ENCODE assay signal across 13 mouse cellular contexts in the genomic region with DNA sequence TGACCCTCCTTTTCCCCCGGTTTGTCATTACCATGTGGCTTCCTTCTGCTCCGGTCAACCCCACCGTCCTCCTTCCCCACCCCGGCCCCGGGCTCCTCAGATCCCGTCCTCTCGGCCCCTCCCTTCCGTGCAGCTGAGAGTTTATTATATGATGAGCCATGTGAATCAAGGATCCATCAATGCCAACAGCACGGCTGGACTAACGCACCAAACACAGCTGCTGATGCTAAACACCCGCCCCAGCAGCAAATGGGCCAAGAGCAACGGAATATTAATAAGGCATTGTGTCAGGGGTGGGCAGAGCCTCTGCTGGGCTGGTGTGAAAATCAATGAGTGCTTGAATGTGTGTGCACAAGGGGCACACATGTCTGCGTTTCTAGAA. TPM values are rescaled to one million over a fixed set of nuclear protein-coding genes. Genes with fewer than 3 reads are reported as not detected.
A peak's percentile ranks its signal among the peaks of the same experiment; 100 is the strongest.
DNase-seq lines count a peak whose midpoint lies in the region; ATAC-seq and TF ChIP-seq lines count a peak whose summit lies in the region.
"Had no signal": no experiment of that assay in that cellular context is flagged by ENCODE, and none has a peak within 500 bp of the region (broad histone marks: within the 10 kb centered on the region; RNA-seq: fewer than 3 reads in every experiment).

No protein-coding gene starts in this region.

- no peaks in the 10 kb centered on the region for H3K36me3 ChIP-seq in hindbrain, embryonic 14.5 days (replicated peaks; ENCODE audit: control insufficient read depth, insufficient read depth)
- H3K36me3 ChIP-seq in midbrain, embryonic 16.5 days (ENCODE audit: control insufficient read depth, insufficient read depth, low read length) = no peaks in the 10 kb centered on the region
- H3K36me3 ChIP-seq: limb, embryonic 12.5 days had no signal

- 12% methylated on average over 13 of the region's 13 CpGs for WGBS in hindbrain, embryonic 14.5 days
- WGBS in midbrain, embryonic 16.5 days = 11% methylated on average over 13 of the region's 13 CpGs

- H3K4me3 ChIP-seq in hindbrain, embryonic 14.5 days (replicated peaks; ENCODE audit: low read length) = no peak overlapping the region
- no peak overlapping the region for H3K4me3 ChIP-seq in midbrain, embryonic 16.5 days (ENCODE audit: low read depth, low read length)
- H3K4me3 ChIP-seq: heart, embryonic 13.5 days; limb, embryonic 12.5 days had no signal

- H3K9ac ChIP-seq in hindbrain, embryonic 14.5 days = peak overlapping the region; percentile 13; the same call in 1 of the 2 replicates
- H3K9ac ChIP-seq in midbrain, embryonic 16.5 days (ENCODE audit: low read depth, low read length) = peak overlapping the region; percentile 22; the same call in 1 of the 2 replicates
- H3K9ac ChIP-seq: heart, embryonic 13.5 days; limb, embryonic 12.5 days had no signal

- no peak for TF ChIP-seq POLR2A in brain, embryonic 14.5 days (IDR thresholded peaks at IDR 0.05; ENCODE audit: borderline replicate concordance, extremely low read depth, insufficient read depth, insufficient read length, poor library complexity, severe bottlenecking)

- peaks cover 26% of the 10 kb centered on the region for H3K4me1 ChIP-seq in hindbrain, embryonic 14.5 days (replicated peaks; ENCODE audit: control insufficient read depth, insufficient read depth, low read length)
- H3K4me1 ChIP-seq in midbrain, embryonic 16.5 days (ENCODE audit: control insufficient read depth, insufficient read depth, low read length) = peaks cover 16% of the 10 kb centered on the region

- DNase-seq in embryo, embryonic 10 days (ENCODE audit: low spot score) = peak; percentile 37
- DNase-seq in embryo, embryonic 9.5 days (ENCODE audit: extremely low spot score) = no peak
- DNase-seq in brain, embryonic 14.5 days (ENCODE audit: low read depth) = peak; percentile 81
- DNase-seq in hindbrain, embryonic 14.5 days (ENCODE audit: low spot score) = no peak
- no peak for DNase-seq in T-cell, adult 2 months (ENCODE audit: low spot score)
- no peak for DNase-seq in cerebellum, adult 11 months
- DNase-seq: cerebellum, postnatal 10 days; kidney, postnatal 36 days; thymus, postnatal 36 days had no signal

- peak overlapping the region; percentile 58 for H3K27ac ChIP-seq in hindbrain, embryonic 14.5 days
- 0 out of 2 replicates have a peak overlapping the region, but pooled peaks have one; percentile 7 for H3K27ac ChIP-seq in midbrain, embryonic 16.5 days (ENCODE audit: low read length)
- H3K27ac ChIP-seq: heart, embryonic 13.5 days; limb, embryonic 12.5 days had no signal

- peak overlapping the region; percentile 37 for H3K4me2 ChIP-seq in hindbrain, embryonic 14.5 days (replicated peaks)
- peak overlapping the region; percentile 36 for H3K4me2 ChIP-seq in midbrain, embryonic 16.5 days (ENCODE audit: low read length)
- H3K4me2 ChIP-seq: heart, embryonic 13.5 days had no signal

- TF ChIP-seq CTCF in brain, embryonic 14.5 days (IDR thresholded peaks at IDR 0.05; ENCODE audit: borderline replicate concordance, extremely low read depth, insufficient read depth, insufficient read length) = no peak

- H3K27me3 ChIP-seq in hindbrain, embryonic 14.5 days (ENCODE audit: control insufficient read depth, insufficient read depth, low read length) = no peaks in the 10 kb centered on the region
- no peaks in the 10 kb centered on the region for H3K27me3 ChIP-seq in midbrain, embryonic 16.5 days (ENCODE audit: control insufficient read depth, insufficient read depth, low read depth, low read length)

- no peaks in the 10 kb centered on the region for H3K9me3 ChIP-seq in hindbrain, embryonic 14.5 days (ENCODE audit: control insufficient read depth, low read length)
- H3K9me3 ChIP-seq in midbrain, embryonic 16.5 days (replicated peaks; ENCODE audit: control insufficient read depth, low read length, poor library complexity, severe bottlenecking) = no peaks in the 10 kb centered on the region

- peak; percentile 41 for ATAC-seq in hindbrain, embryonic 14.5 days (ENCODE audit: low FRiP score)
- peak; percentile 57 for ATAC-seq in midbrain, embryonic 16.5 days
- ATAC-seq in activated CD4-positive, CD25-positive, alpha-beta regulatory T cell, adult 4 months = no peak

RNA-seq across cellular contexts. Expression of a gene that starts 58.1 kb away (rescaled TPM):
- polyA plus RNA-seq in brain, embryonic 14.5 days (2012; rRNA removed) = 0.34 and 0.81 TPM in 2 replicates
- 0.51 and 0.87 TPM in 2 replicates for polyA plus RNA-seq in hindbrain, embryonic 14.5 days (2014; fragmentation: Nextera tagmentation; extraction: Ambion mirVana)
- polyA plus RNA-seq in midbrain, embryonic 16.5 days (2015; fragmentation: Nextera tagmentation; extraction: Ambion mirVana) = 2.4 and 2.9 TPM in 2 replicates
- polyA plus RNA-seq in activated CD4-positive, CD25-positive, alpha-beta regulatory T cell, adult 4 months (2017; shearing (Covaris generic)) = not detected

Comparison
In these comparisons a context has a peak if more than half of its experiments do, and no peak if none do; other contexts are left out.
1. DNase-seq: peak in embryo, embryonic 10 days (single experiment) and brain, embryonic 14.5 days (single experiment); none in embryo, embryonic 9.5 days (single experiment), hindbrain, embryonic 14.5 days (single experiment), T-cell, adult 2 months (single experiment) and cerebellum, adult 11 months (single experiment).